Mouse (Mus musculus): Measurements from ENCODE around the gene Zfp36. TPM values are rescaled to one million over a fixed set of nuclear protein-coding genes. Genes with fewer than 3 reads are reported as not detected.

Gene Zfp36
- polyA plus RNA-seq, 1 experiment from 2014 or later, result 18.5 TPM

DNA sequence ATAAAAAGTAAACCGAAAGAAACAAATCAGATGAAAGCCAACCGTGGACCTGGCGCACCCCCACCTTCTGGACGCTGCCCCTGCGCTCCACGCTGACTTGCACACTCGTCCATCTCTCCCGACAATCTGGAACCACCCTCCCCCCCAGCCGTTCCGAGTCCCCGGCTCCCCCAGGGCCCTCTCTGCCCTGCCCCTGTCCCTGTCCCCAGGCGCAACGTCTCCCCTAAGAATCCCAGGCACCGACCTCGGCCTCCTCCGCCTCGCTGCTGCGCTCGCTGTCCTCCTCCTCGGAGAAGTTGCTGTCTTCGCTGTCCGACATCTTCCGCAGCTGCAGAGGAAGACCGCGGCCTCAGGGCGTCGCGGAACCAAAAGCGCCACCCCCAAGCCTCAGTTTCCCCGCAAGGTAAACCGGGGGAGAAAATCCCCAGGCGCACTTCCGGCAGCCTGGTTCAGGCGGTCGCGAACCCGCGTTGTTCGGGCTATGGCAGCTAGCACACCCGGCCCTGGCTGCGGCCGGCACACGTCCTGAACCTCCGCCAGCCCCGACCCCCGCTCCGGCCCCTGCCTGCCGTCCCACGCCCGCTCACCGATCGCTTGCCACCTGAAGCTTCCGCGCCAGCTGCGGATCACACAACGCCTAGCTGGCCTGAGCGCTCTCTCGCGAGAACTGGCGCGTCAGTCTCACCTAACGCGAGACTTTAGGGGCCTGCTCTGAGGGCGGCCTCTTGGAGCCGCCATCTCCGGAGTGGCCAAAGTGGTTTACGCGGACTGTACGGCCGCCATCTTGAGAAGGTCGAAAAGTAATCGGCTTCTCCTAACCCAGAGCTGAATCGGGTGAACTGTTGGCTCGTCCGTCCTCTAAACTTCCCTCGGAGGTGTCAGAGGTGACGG, 41.7 kb downstream of the Zfp36 start, which contains the start of gene Supt5:
TSS of gene Supt5 (minus strand) at position 639 of the 891 bp plus-strand sequence.
- no peaks in the 10 kb centered on the region for H3K9me3 ChIP-seq (replicated peaks; ENCODE audit: control insufficient read depth, low read length)

DNA sequence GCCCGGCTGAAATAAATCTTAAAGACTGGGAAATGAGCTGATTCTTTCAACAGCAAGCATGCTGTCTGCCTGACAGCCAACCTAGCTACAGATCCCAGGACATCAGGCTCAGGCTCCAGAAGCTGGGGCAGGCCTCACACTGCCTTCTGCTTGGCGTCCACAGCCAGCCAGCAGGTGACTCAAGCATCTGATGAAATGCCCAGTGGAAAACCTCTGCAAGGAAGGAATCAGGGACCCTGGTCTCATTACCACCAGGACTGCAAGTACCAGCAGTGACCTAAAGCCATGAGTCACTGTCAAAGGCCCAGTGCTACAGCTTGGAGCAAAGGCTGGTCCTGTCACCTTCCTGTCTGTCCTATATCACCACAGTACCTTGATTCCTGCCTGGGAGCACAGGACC, 44.6 kb downstream of the Zfp36 start:
- 83% methylated on average over 2 of the region's 2 CpGs for WGBS

More for the DNA sequence above, 41.7 kb downstream of the Zfp36 start, which contains the start of gene Supt5:
- peak; percentile 98 for ATAC-seq (replicated peaks; ENCODE audit: extremely low read depth, insufficient read depth, low FRiP score)
- H3K27me3 ChIP-seq (ENCODE audit: control insufficient read depth, insufficient read depth, low read length), result no peaks in the 10 kb centered on the region
- H3K36me3 ChIP-seq (ENCODE audit: control insufficient read depth, insufficient read depth), result no peaks in the 10 kb centered on the region
- peak within 1 kb of the TSS; percentile 97 for H3K9ac ChIP-seq (ENCODE audit: low read length)
- H3K4me3 ChIP-seq (ENCODE audit: low read length), result peak within 1 kb of the TSS; percentile 90
- peaks cover 14% of the 10 kb centered on the region for H3K4me1 ChIP-seq (ENCODE audit: control insufficient read depth, insufficient read depth, low read length)
- H3K4me2 ChIP-seq (ENCODE audit: low read depth, low read length), result peak within 1 kb of the TSS; percentile 76
- peak within 1 kb of the TSS; percentile 95 for H3K27ac ChIP-seq (ENCODE audit: low read length)
- 0% methylated on average over 77 of the region's 77 CpGs for WGBS

DNA sequence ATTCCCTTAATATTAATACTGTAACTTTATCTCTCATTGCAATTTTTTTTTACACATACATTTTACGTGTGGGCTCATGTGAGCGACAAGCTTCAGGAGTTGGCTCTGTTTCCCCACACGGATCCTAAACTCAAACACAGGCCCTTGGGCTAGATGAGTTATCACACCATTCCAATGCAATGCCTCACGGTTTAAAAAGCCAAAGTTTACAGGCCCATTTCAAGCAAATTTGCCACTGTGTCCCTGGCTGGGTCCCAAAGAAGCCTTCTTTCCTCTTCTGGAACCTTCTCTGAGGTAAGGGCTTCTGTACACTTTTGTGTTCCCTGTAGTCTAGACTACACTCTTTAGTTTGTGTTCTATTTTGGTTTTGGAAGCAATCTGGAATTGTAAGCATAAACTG, 45.5 kb downstream of the Zfp36 start:
- Histone ChIP-seq H3K9me3 (replicated peaks; ENCODE audit: control insufficient read depth, low read length) (no peaks in the 10 kb centered on the region), H3K9ac (ENCODE audit: low read length) (no peak overlapping the region), H3K27me3 (ENCODE audit: control insufficient read depth, insufficient read depth, low read length) (no peaks in the 10 kb centered on the region), H3K4me3 (ENCODE audit: low read length) (no peak overlapping the region), H3K4me1 (ENCODE audit: control insufficient read depth, insufficient read depth, low read length) (peaks cover 14% of the 10 kb centered on the region), H3K27ac (ENCODE audit: low read length) (no peak overlapping the region), H3K4me2 (ENCODE audit: low read depth, low read length) (no peak overlapping the region), H3K36me3 (ENCODE audit: control insufficient read depth, insufficient read depth) (peaks cover 12% of the 10 kb centered on the region)
- ATAC-seq (replicated peaks; ENCODE audit: extremely low read depth, insufficient read depth, low FRiP score), result no peak
- WGBS, result 82% methylated on average over 4 of the region's 4 CpGs

More for the DNA sequence above, 44.6 kb downstream of the Zfp36 start:
- Histone ChIP-seq H3K27ac (ENCODE audit: low read length) (no peak overlapping the region), H3K36me3 (ENCODE audit: control insufficient read depth, insufficient read depth) (peaks cover 8% of the 10 kb centered on the region), H3K9ac (ENCODE audit: low read length) (no peak overlapping the region), H3K4me1 (ENCODE audit: control insufficient read depth, insufficient read depth, low read length) (peaks cover 14% of the 10 kb centered on the region), H3K4me3 (ENCODE audit: low read length) (no peak overlapping the region), H3K4me2 (ENCODE audit: low read depth, low read length) (no peak overlapping the region), H3K9me3 (replicated peaks; ENCODE audit: control insufficient read depth, low read length) (no peaks in the 10 kb centered on the region), H3K27me3 (ENCODE audit: control insufficient read depth, insufficient read depth, low read length) (no peaks in the 10 kb centered on the region)
- no peak for ATAC-seq (replicated peaks; ENCODE audit: extremely low read depth, insufficient read depth, low FRiP score)

DNA sequence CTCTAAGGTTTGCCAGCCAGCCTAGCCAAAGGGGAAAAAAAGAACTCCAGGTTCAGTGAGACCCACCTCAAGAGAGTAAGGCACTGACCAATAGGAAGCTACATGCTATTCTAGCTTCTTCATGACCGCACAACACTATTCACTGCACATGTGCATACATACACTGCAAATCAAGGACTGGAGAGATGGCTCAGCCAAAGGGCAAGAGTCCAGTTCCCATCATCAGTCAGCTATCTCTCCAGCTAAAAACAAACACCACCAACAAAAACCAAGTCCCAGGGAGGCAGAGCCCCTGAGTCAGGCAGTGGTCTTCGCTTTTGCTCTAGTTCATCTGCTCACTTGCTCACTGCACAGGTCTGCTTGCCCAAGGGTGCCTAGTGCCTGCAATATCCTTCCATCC, 51.8 kb downstream of the Zfp36 start:
- ATAC-seq (replicated peaks; ENCODE audit: extremely low read depth, insufficient read depth, low FRiP score), result no peak
- no peak overlapping the region for H3K4me3 ChIP-seq (ENCODE audit: low read length)
- no peaks in the 10 kb centered on the region for H3K4me1 ChIP-seq (ENCODE audit: control insufficient read depth, insufficient read depth, low read length)
- H3K4me2 ChIP-seq (ENCODE audit: low read depth, low read length), result no peak overlapping the region
- peaks cover 64% of the 10 kb centered on the region for H3K36me3 ChIP-seq (ENCODE audit: control insufficient read depth, insufficient read depth)
- no peaks in the 10 kb centered on the region for H3K27me3 ChIP-seq (ENCODE audit: control insufficient read depth, insufficient read depth, low read length)
- H3K9ac ChIP-seq (ENCODE audit: low read length), result no peak overlapping the region
- H3K9me3 ChIP-seq (replicated peaks; ENCODE audit: control insufficient read depth, low read length), result no peaks in the 10 kb centered on the region
- no peak overlapping the region for H3K27ac ChIP-seq (ENCODE audit: low read length)
- WGBS, result 91% methylated on average over 2 of the region's 2 CpGs

Other genes starting within 250 kb of the Zfp36 start
- 62.4 and 71.5 TPM in 2 replicates for gene Fbl, start 210.5 kb downstream of the Zfp36 start, polyA plus RNA-seq (2015; fragmentation: Nextera tagmentation; extraction: Ambion mirVana)
- gene Dyrk1b, start 200.8 kb downstream of the Zfp36 start, polyA plus RNA-seq (2015; fragmentation: Nextera tagmentation; extraction: Ambion mirVana), result 7.7 and 8.9 TPM in 2 replicates
- 0.68 and 0.94 TPM in 2 replicates for gene Eid2, start 112.4 kb downstream of the Zfp36 start, polyA plus RNA-seq (2015; fragmentation: Nextera tagmentation; extraction: Ambion mirVana)
- gene Eid2b, start 102.5 kb downstream of the Zfp36 start, polyA plus RNA-seq (2015; fragmentation: Nextera tagmentation; extraction: Ambion mirVana), result 6.6 and 7.3 TPM in 2 replicates
- gene Selenov, start 89.1 kb downstream of the Zfp36 start, polyA plus RNA-seq (2015; fragmentation: Nextera tagmentation; extraction: Ambion mirVana), result not detected in 2 replicates
- 0.16 and 0.17 TPM in 2 replicates for gene Dll3, start 78.0 kb downstream of the Zfp36 start, polyA plus RNA-seq (2015; fragmentation: Nextera tagmentation; extraction: Ambion mirVana)
- 130 and 132 TPM in 2 replicates for gene Timm50, start 68.2 kb downstream of the Zfp36 start, polyA plus RNA-seq (2015; fragmentation: Nextera tagmentation; extraction: Ambion mirVana)
- 62.8 and 66.2 TPM in 2 replicates for gene Supt5, start 41.5 kb downstream of the Zfp36 start, polyA plus RNA-seq (2015; fragmentation: Nextera tagmentation; extraction: Ambion mirVana)
- 506 and 555 TPM in 2 replicates for gene Rps16, start 29.6 kb downstream of the Zfp36 start, polyA plus RNA-seq (2015; fragmentation: Nextera tagmentation; extraction: Ambion mirVana)
- gene Plekhg2, start 7.7 kb downstream of the Zfp36 start, polyA plus RNA-seq (2015; fragmentation: Nextera tagmentation; extraction: Ambion mirVana), result 35.8 and 41.8 TPM in 2 replicates
- gene Med29, start 12.5 kb upstream of the Zfp36 start, polyA plus RNA-seq (2015; fragmentation: Nextera tagmentation; extraction: Ambion mirVana), result 41.3 and 50.1 TPM in 2 replicates
- gene Paf1, start 12.7 kb upstream of the Zfp36 start, polyA plus RNA-seq (2015; fragmentation: Nextera tagmentation; extraction: Ambion mirVana), result 78.9 and 79.9 TPM in 2 replicates
- gene Gmfg, start 57.2 kb upstream of the Zfp36 start, polyA plus RNA-seq (2015; fragmentation: Nextera tagmentation; extraction: Ambion mirVana), result 17.9 and 32.7 TPM in 2 replicates
- 0.72 and 0.80 TPM in 2 replicates for gene Lrfn1, start 71.7 kb upstream of the Zfp36 start, polyA plus RNA-seq (2015; fragmentation: Nextera tagmentation; extraction: Ambion mirVana)
- not detected in 2 replicates for gene Ifnl2, start 130.2 kb upstream of the Zfp36 start, polyA plus RNA-seq (2015; fragmentation: Nextera tagmentation; extraction: Ambion mirVana)
- not detected in 2 replicates for gene Ifnl3, start 142.6 kb upstream of the Zfp36 start, polyA plus RNA-seq (2015; fragmentation: Nextera tagmentation; extraction: Ambion mirVana)
- gene Sycn, start 160.6 kb upstream of the Zfp36 start, polyA plus RNA-seq (2015; fragmentation: Nextera tagmentation; extraction: Ambion mirVana), result not detected in 2 replicates
- not detected in 2 replicates for gene Nccrp1, start 167.0 kb upstream of the Zfp36 start, polyA plus RNA-seq (2015; fragmentation: Nextera tagmentation; extraction: Ambion mirVana)
- gene Samd4b, start 217.9 kb upstream of the Zfp36 start, polyA plus RNA-seq (2015; fragmentation: Nextera tagmentation; extraction: Ambion mirVana), result 16.0 and 20.6 TPM in 2 replicates
- gene Pak4, start 217.9 kb upstream of the Zfp36 start, polyA plus RNA-seq (2015; fragmentation: Nextera tagmentation; extraction: Ambion mirVana), result 25.1 and 30.0 TPM in 2 replicates